Mouse (Mus musculus) heart, embryonic 15.5 days (tissue): Measurements from ENCODE around the gene Itpkc. TPM values are rescaled to one million over a fixed set of nuclear protein-coding genes. Genes with fewer than 3 reads are reported as not detected.
A peak's percentile ranks its signal among the peaks of the same experiment; 100 is the strongest.

Experiments used
- ATAC-seq: fragments of 200-750 bp; cut with Nextera tagmentation; replicated peaks from 2 replicates; pipeline ENCODE4 v1.8.0; 2017; ENCODE audit warnings: low read depth, moderate TSS enrichment; ENCODE audit not compliant: insufficient number of reproducible peaks, insufficient read depth, low FRiP score
- H3K27ac ChIP-seq: fragments of 300-500 bp; sonication (generic); 2 replicates; pipeline ENCODE4 v1.5.1; 2015; ENCODE audit warnings: mild to moderate bottlenecking, inconsistent platforms
- H3K27me3 ChIP-seq: fragments of 300-500 bp; sonication (generic); 2 replicates; pipeline ENCODE4 v1.6.1; 2015; ENCODE audit warnings: inconsistent platforms
- H3K36me3 ChIP-seq: fragments of 300-500 bp; sonication (generic); 2 replicates; pipeline ENCODE4 v1.6.1; 2015; ENCODE audit warnings: mild to moderate bottlenecking, inconsistent platforms
- H3K4me1 ChIP-seq: fragments of 300-500 bp; sonication (generic); replicated peaks from 2 replicates; pipeline ENCODE4 v1.6.1; 2015; ENCODE audit warnings: inconsistent platforms
- H3K4me2 ChIP-seq: fragments of 300-500 bp; sonication (generic); 2 replicates; pipeline ENCODE4 v1.6.1; 2015; ENCODE audit warnings: inconsistent platforms, mild to moderate bottlenecking, moderate library complexity
- H3K4me3 ChIP-seq: fragments of 300-500 bp; sonication (generic); 2 replicates; pipeline ENCODE4 v1.5.1; 2015; ENCODE audit warnings: mild to moderate bottlenecking, inconsistent platforms
- H3K9ac ChIP-seq: fragments of 300-500 bp; sonication (generic); 2 replicates; pipeline ENCODE4 v1.6.1; 2015; ENCODE audit warnings: mild to moderate bottlenecking, inconsistent platforms
- H3K9me3 ChIP-seq: fragments of 300-500 bp; sonication (generic); replicated peaks from 2 replicates; pipeline ENCODE4 v1.6.1; 2016; ENCODE audit warnings: inconsistent platforms
- WGBS: fragments of 180-500 bp; shearing (Covaris S2); methylation state at CpG from one replicate; pipeline ENCODE4 v1.1.7; 2015; ENCODE audit warnings: mixed read lengths; 5-methylcytosine and 5-hydroxymethylcytosine counted together
- polyA plus RNA-seq: library from polyadenylated mRNA; unstranded; fragments of >200 nt; fragmentation: Nextera tagmentation; extraction: Ambion mirVana; gene quantifications from 2 replicates; pipeline ENCODE4 v1.2.1, GENCODE M21; 2015

The Itpkc gene
- polyA plus RNA-seq, 1 experiment from 2014 or later, result 2.4 TPM

GRCm38 (mm10) chr7:27192434-27192833 is 36.0 kb downstream of the Itpkc start:
- 89% methylated on average over 5 of the region's 5 CpGs for WGBS
- no peak overlapping the region for H3K4me2 ChIP-seq
- ATAC-seq, result no peak
- H3K4me1 ChIP-seq, result peaks cover 26% of the 10 kb centered on the region
- H3K9me3 ChIP-seq, result no peaks in the 10 kb centered on the region
- H3K36me3 ChIP-seq, result peaks cover 66% of the 10 kb centered on the region
- no peak overlapping the region for H3K9ac ChIP-seq
- no peak overlapping the region for H3K27ac ChIP-seq
- no peaks in the 10 kb centered on the region for H3K27me3 ChIP-seq
- no peak overlapping the region for H3K4me3 ChIP-seq

DNA sequence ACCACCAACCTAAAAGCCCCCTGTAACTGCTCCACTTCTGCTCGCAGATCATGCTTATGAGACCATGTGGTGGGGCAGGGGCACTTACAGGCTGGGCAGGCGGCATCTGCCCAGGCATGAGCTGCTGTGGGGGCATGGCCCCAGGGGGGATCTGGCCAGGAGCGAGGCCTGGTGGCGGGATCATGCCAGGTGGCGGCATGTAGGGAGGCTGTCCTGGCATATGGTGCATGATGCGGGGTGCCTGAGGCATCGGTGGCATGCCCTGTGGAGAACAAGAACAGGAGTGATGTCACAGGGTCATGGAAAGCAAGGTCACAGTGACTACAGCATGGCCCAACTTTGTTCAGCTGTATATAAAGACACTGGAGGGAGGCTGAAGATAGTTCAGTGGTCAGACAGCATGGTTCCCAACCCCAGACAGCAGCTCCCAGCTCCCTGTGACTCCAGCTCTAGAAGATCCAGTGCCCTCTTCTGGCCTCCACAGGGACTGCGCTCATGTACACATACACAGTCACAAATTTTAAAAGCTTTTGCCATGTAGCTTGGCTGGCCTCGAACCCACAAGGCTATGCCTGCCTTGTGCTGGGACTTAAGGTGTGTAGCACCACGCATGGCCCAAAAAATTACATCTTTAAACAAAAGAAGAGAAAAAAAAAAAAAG is 39.1 kb downstream of the Itpkc start:
- Histone ChIP-seq H3K4me1 (peaks cover 10% of the 10 kb centered on the region), H3K36me3 (peaks cover 94% of the 10 kb centered on the region), H3K9me3 (no peaks in the 10 kb centered on the region), H3K27me3 (no peaks in the 10 kb centered on the region), H3K27ac (no peak overlapping the region), H3K4me2 (no peak overlapping the region), H3K9ac (no peak overlapping the region), H3K4me3 (no peak overlapping the region)
- WGBS, result 95% methylated on average over 10 of the region's 10 CpGs
- ATAC-seq, result no peak

DNA sequence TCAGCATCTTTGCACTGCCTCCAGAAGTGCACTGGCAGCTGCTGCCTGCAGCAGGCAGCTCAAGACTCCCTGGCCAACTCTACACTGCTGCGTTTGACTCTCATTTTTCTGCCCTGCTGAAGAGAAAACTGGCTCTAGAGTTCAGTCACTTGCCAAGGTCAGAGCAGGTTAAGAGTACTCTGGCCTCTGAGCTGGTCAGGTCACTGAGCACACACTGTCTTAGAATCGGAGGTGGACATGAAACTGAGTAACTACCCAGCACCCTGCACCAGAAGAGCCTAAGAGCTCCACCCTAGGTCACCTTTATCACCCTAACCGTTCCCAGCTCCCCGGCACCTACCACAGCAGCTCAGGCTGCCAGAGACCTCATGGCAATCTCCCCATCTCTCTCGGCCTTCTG is 42.5 kb downstream of the Itpkc start:
- WGBS, result 86% methylated on average over 5 of the region's 5 CpGs
- H3K4me2 ChIP-seq, result no peak overlapping the region
- no peak for ATAC-seq

GRCm38 (mm10) chr7:27184964-27185363 is 43.5 kb downstream of the Itpkc start:
- Histone ChIP-seq H3K9ac (no peak overlapping the region), H3K4me2 (no peak overlapping the region), H3K4me3 (no peak overlapping the region), H3K27ac (no peak overlapping the region), H3K4me1 (peaks cover 3% of the 10 kb centered on the region; the same call in 1 of the 2 replicates), H3K27me3 (no peaks in the 10 kb centered on the region), H3K36me3 (peaks cover 58% of the 10 kb centered on the region), H3K9me3 (no peaks in the 10 kb centered on the region)
- WGBS, result 71% methylated on average over 3 of the region's 3 CpGs
- ATAC-seq, result no peak; the same call in 1 of the 2 replicates

More for the DNA sequence above, 42.5 kb downstream of the Itpkc start:
- H3K9me3 ChIP-seq, result no peaks in the 10 kb centered on the region
- H3K27ac ChIP-seq, result no peak overlapping the region
- H3K9ac ChIP-seq, result no peak overlapping the region
- no peaks in the 10 kb centered on the region for H3K4me1 ChIP-seq
- H3K4me3 ChIP-seq, result no peak overlapping the region
- H3K27me3 ChIP-seq, result no peaks in the 10 kb centered on the region
- H3K36me3 ChIP-seq, result peaks cover 68% of the 10 kb centered on the region

- peaks cover 33% of the 10 kb centered on the region for H3K36me3 ChIP-seq
- H3K27ac ChIP-seq, result no peak overlapping the region
- 84% methylated on average over 1 of the region's 1 CpGs for WGBS
- no peaks in the 10 kb centered on the region for H3K9me3 ChIP-seq
- no peak for ATAC-seq
- no peaks in the 10 kb centered on the region for H3K27me3 ChIP-seq
- H3K9ac ChIP-seq, result no peak overlapping the region
- no peak overlapping the region for H3K4me3 ChIP-seq
- H3K4me1 ChIP-seq, result peaks cover 16% of the 10 kb centered on the region
- no peak overlapping the region for H3K4me2 ChIP-seq
Measured at GRCm38 (mm10) chr7:27182498-27182897, 46.0 kb downstream of the Itpkc start.

- H3K9me3 ChIP-seq, result no peaks in the 10 kb centered on the region
- H3K4me3 ChIP-seq, result no peak within 1 kb of the TSS
- H3K4me2 ChIP-seq, result no peak within 1 kb of the TSS
- no peaks in the 10 kb centered on the region for H3K27me3 ChIP-seq
- peak within 1 kb of the TSS; percentile 47 for H3K27ac ChIP-seq
- peaks cover 16% of the 10 kb centered on the region for H3K4me1 ChIP-seq
- ATAC-seq, result no peak
- no peak within 1 kb of the TSS for H3K9ac ChIP-seq
- peaks cover 20% of the 10 kb centered on the region for H3K36me3 ChIP-seq
- WGBS, result 66% methylated on average over 14 of the region's 14 CpGs
Measured at GRCm38 (mm10) chr7:27180837-27181695, 47.4 kb downstream of the Itpkc start, which contains the start of the genes Gm21983 and Mia. Gene Gm21983 (minus strand): TSS chr7:27181086. Gene Mia (minus strand): TSS chr7:27181157.

DNA sequence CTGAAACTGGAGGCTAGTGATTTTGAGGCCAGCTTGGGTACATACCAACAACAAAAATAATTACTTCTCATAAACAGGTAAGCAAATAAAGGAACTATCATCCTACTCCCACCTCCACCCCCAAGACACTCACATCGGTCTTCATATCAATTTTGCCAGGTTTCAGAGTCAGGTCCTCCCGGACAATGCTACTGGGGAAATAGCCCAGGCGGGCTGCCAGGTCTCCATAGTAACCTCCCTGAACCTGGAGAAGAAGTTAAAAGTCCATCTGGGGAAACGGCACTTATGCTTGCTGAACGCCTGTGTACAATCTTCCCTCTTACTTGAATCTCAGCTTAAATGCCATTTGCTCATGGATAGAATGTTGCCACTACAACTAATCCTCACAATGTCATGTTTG is 48.4 kb downstream of the Itpkc start:
- peak overlapping the region; percentile 47 for H3K27ac ChIP-seq
- peaks cover 9% of the 10 kb centered on the region for H3K36me3 ChIP-seq
- no peak for ATAC-seq
- peaks cover 16% of the 10 kb centered on the region for H3K4me1 ChIP-seq
- no peak overlapping the region for H3K4me3 ChIP-seq
- no peak overlapping the region for H3K9ac ChIP-seq
- H3K27me3 ChIP-seq, result no peaks in the 10 kb centered on the region
- H3K4me2 ChIP-seq, result 0 out of 2 replicates have a peak overlapping the region, but pooled peaks have one; percentile 65
- H3K9me3 ChIP-seq, result no peaks in the 10 kb centered on the region
- 57% methylated on average over 5 of the region's 5 CpGs for WGBS

DNA sequence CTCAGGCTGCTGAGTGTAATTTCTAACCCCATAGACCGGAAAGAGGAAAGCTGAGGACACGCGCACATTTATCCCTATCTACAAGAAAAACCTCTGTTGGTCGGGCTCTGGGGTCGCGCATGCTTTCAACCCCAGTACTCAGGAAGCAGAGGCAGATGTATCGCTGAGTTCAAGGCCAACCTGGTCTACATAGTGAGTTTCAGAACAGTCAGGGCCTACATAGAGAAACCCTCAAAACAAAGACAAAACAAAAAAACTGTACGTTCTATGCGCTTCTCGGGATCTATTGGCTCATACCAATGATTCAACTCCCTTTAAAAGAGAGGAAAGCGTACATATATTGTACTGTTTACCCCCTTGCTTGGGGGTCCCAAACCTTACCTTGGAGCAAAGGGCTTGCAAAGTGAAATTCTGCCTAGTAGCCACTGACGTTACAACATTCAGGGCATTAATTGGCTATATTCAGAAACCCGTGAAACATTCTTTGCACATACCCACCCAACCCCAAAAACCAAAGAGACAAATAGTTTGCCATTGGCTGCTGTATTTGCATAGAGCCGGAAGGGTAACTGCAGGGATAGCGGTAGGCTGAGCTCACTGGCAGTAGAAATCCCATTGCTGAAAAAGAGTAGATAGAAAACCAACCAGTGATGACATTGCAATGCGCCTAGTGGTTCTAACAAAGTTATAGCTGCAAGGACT is 49.1 kb downstream of the Itpkc start:
- peak overlapping the region; percentile 65 for H3K4me2 ChIP-seq
- no peaks in the 10 kb centered on the region for H3K27me3 ChIP-seq
- H3K36me3 ChIP-seq, result peaks cover 4% of the 10 kb centered on the region; the same call in 1 of the 2 replicates
- peaks cover 16% of the 10 kb centered on the region for H3K4me1 ChIP-seq
- 43% methylated on average over 16 of the region's 16 CpGs for WGBS
- ATAC-seq, result no peak
- peak overlapping the region; percentile 72 for H3K27ac ChIP-seq
- H3K9ac ChIP-seq, result no peak overlapping the region
- no peaks in the 10 kb centered on the region for H3K9me3 ChIP-seq
- H3K4me3 ChIP-seq, result peak overlapping the region; percentile 81

GRCm38 (mm10) chr7:27178324-27179216 is 49.9 kb downstream of the Itpkc start, which contains the start of gene Rab4b:
Gene Rab4b (minus strand): TSS chr7:27178896.
- WGBS, result under 1% methylated on average over 52 of the region's 53 CpGs
- peak within 1 kb of the TSS; percentile 96 for H3K27ac ChIP-seq
- H3K36me3 ChIP-seq, result peaks cover 5% of the 10 kb centered on the region; the same call in 1 of the 2 replicates
- peak within 1 kb of the TSS; percentile 69 for H3K9ac ChIP-seq
- H3K27me3 ChIP-seq, result no peaks in the 10 kb centered on the region
- H3K4me3 ChIP-seq, result peak within 1 kb of the TSS; percentile 81
- no peaks in the 10 kb centered on the region for H3K9me3 ChIP-seq
- H3K4me2 ChIP-seq, result peak within 1 kb of the TSS; percentile 65
- peak; percentile 98 for ATAC-seq
- H3K4me1 ChIP-seq, result peaks cover 16% of the 10 kb centered on the region

GRCm38 (mm10) chr7:27177942-27178323 is 50.5 kb downstream of the Itpkc start:
- no peaks in the 10 kb centered on the region for H3K9me3 ChIP-seq
- H3K4me2 ChIP-seq, result peak overlapping the region; percentile 63
- H3K4me3 ChIP-seq, result peak overlapping the region; percentile 81
- peaks cover 5% of the 10 kb centered on the region; the same call in 1 of the 2 replicates for H3K36me3 ChIP-seq
- ATAC-seq, result no peak
- no peaks in the 10 kb centered on the region for H3K27me3 ChIP-seq
- peaks cover 16% of the 10 kb centered on the region for H3K4me1 ChIP-seq
- whole genome bisulfite sequencing, result 17% methylated on average over 4 of the region's 4 CpGs
- peak overlapping the region; percentile 69 for H3K9ac ChIP-seq
- peak overlapping the region; percentile 96 for H3K27ac ChIP-seq
